Mouse (Mus musculus) embryonic fibroblast, embryonic 13.5 days (primary cell): Measurements from ENCODE around the gene Trim56.

Source experiments
- CTCF ChIP-seq: IDR thresholded peaks from 2 replicates; pipeline ENCODE4 v1.5.1; 2011; ENCODE audit warnings: mild to moderate bottlenecking, control low read depth, low read length, moderate library complexity, borderline replicate concordance; ENCODE audit not compliant: insufficient read depth
- POLR2A ChIP-seq: IDR thresholded peaks from 2 replicates; pipeline ENCODE4 v1.6.1; 2011; ENCODE audit warnings: low read depth, mild to moderate bottlenecking, control low read depth, low read length, moderate library complexity

DNA sequence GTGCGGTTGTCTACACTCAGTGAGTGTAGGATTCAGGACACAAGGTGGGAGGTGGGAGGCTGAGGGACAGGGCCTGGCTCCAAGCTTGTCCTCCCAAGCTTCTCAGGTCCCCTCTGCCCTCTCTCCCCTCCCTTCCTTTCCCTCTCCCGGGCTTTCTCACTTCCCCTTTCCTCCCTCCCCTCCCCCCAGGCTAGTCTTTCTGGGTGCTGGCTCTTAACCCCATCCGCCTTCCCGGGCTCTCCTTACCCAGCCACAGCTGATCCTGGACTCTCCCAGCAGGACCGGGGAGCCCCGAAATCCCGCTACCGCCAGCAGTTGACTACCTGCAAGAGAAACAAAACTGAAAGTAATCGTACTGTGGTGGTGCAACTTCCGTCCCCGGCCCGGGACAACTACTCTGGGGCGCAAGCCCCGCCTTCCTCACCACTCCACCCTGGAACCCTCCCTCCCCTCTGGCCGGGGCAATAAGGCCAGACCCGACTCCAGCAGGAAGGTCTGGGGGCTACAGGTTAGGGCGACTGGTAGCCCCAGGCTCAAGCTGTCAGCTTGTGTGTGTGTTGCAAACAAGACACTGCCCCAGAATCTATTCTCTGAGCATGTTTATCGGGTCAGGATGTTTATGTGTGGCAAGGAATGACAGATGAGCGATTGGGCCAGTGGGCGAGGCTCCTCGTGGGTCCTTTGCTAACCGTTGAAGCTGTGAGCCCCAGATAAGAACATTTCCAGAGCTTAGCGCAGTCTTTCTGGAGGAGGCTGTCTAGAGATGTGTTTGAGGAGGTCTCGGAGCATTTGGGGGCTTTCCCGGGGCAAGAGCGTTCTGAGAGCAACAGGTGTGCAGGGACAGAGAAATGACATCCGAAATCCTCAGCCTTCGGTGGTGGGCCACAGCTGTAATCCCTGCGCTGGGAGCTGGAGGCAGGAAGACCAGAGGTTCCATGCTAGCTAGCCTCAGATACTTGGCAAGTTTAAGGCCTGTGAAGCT is at the start of gene Trim56:
- TF ChIP-seq CTCF = no peak
- TF ChIP-seq POLR2A = peak; percentile 60
